In genomic region chr16:70244205-70244756, GRCm38 (mm10) we compare ENCODE assay signal across 11 mouse cellular contexts.
"Had no signal": no experiment of that assay in that cellular context is flagged by ENCODE, and none has a peak within 500 bp of the region (broad histone marks: within the 10 kb centered on the region; RNA-seq: fewer than 3 reads in every experiment).

No protein-coding gene starts in this region.

- H3K4me3 ChIP-seq: kidney, embryonic 15.5 days; limb, embryonic 15.5 days; liver, embryonic 12.5 days; midbrain, embryonic 10.5 days had no signal

- H3K27ac ChIP-seq: kidney, embryonic 15.5 days; limb, embryonic 15.5 days; liver, embryonic 12.5 days; midbrain, embryonic 10.5 days had no signal

- H3K4me2 ChIP-seq: kidney, embryonic 15.5 days; limb, embryonic 15.5 days; liver, embryonic 12.5 days; lung, embryonic 14.5 days had no signal

- DNase-seq: kidney, postnatal 14 days; lung, embryonic 14.5 days; lung, postnatal 10 days; lung, postnatal 4 days; midbrain, embryonic 14.5 days; thymus, adult 18-20 months; thymus, postnatal 14 days had no signal

- H3K9me3 ChIP-seq: kidney, embryonic 15.5 days; limb, embryonic 15.5 days; liver, embryonic 12.5 days; midbrain, embryonic 10.5 days had no signal

- ATAC-seq: liver, embryonic 12.5 days had no signal

- H3K36me3 ChIP-seq: kidney, embryonic 15.5 days; limb, embryonic 15.5 days; liver, embryonic 12.5 days; midbrain, embryonic 10.5 days had no signal

- H3K27me3 ChIP-seq: kidney, embryonic 15.5 days; limb, embryonic 15.5 days; liver, embryonic 12.5 days had no signal

- H3K4me1 ChIP-seq: liver, embryonic 12.5 days had no signal

- H3K9ac ChIP-seq: kidney, embryonic 15.5 days; limb, embryonic 15.5 days; liver, embryonic 12.5 days; lung, embryonic 14.5 days had no signal
